Mouse (Mus musculus) myocyte (in vitro differentiated cells): ENCODE measurements at regions not wholly inside any gene's neighbourhood (a gene's known extent, or its start where the extent isn't known, plus 50 kb on each side); places are given as distances from the start of the nearest gene placed in this dataset.

ENCODE experiments used
- E2F4 ChIP-seq: IDR thresholded peaks from one replicate; pipeline ENCODE4 v1.6.1; 2011; ENCODE audit warnings: mild to moderate bottlenecking, control low read depth, moderate library complexity; ENCODE audit not compliant: insufficient read depth
- POLR2A ChIP-seq: IDR thresholded peaks from one replicate; pipeline ENCODE4 v1.6.1; 2011; ENCODE audit warnings: low read depth, mild to moderate bottlenecking, control low read depth, moderate library complexity; ENCODE audit not compliant: insufficient read length
- POLR2AphosphoS2 ChIP-seq: IDR thresholded peaks from one replicate; pipeline ENCODE4 v1.6.1; 2011; ENCODE audit warnings: low read depth, control low read depth; ENCODE audit not compliant: insufficient read length
- TCF12 ChIP-seq: IDR thresholded peaks from one replicate; pipeline ENCODE4 v1.6.1; 2011; ENCODE audit warnings: mild to moderate bottlenecking, control low read depth; ENCODE audit not compliant: poor library complexity, insufficient read depth, severe bottlenecking
- USF1 ChIP-seq: IDR thresholded peaks from one replicate; pipeline ENCODE4 v1.6.1; 2011; ENCODE audit warnings: low read depth, mild to moderate bottlenecking, control low read depth, moderate library complexity

GRCm38 (mm10) chr5:83047214-83047613, 307.8 kb downstream of the Tecrl start:
- TF ChIP-seq POLR2A = no peak
- TF ChIP-seq TCF12 = no peak
- no peak for TF ChIP-seq E2F4
- TF ChIP-seq POLR2AphosphoS2 = no peak
- TF ChIP-seq USF1 = no peak
